Mouse (Mus musculus) right cerebral cortex, postnatal 4 days (tissue): ENCODE results near the gene Gm37419.

ENCODE experiments used
- DNase-seq: peaks from one replicate; pipeline ENCODE4 v3.0.0-alpha.2; 2022

Gm37419 gene

GRCm38 (mm10) chr16:23988466-23989208, at the start of gene Gm37419, which contains the start of gene Bcl6:
Gene Gm37419, plus strand, starts transcription at chr16:23988482.
Gene Bcl6, minus strand, starts transcription at chr16:23988852.
- peak; percentile 82 for DNase-seq

- no peak for DNase-seq
These were observed 43.5 kb upstream of the Gm37419 start for GRCm38 (mm10) chr16:23944801-23945200.

- no peak for DNase-seq
These were observed 40.6 kb upstream of the Gm37419 start for GRCm38 (mm10) chr16:23947654-23948053.

- no peak for DNase-seq
These were observed 36.1 kb upstream of the Gm37419 start for GRCm38 (mm10) chr16:23952101-23952727.

- DNase-seq, result peak; percentile 78
These were observed 34.9 kb upstream of the Gm37419 start for GRCm38 (mm10) chr16:23953189-23953958.

- DNase-seq, result no peak
These were observed 34.4 kb upstream of the Gm37419 start for GRCm38 (mm10) chr16:23953959-23954260.

- no peak for DNase-seq
These were observed 29.3 kb upstream of the Gm37419 start for GRCm38 (mm10) chr16:23958938-23959337.

GRCm38 (mm10) chr16:23962401-23962800, 25.9 kb upstream of the Gm37419 start:
- DNase-seq, result no peak

GRCm38 (mm10) chr16:23963896-23964668, 24.2 kb upstream of the Gm37419 start:
- no peak for DNase-seq

- no peak for DNase-seq
These were observed 23.4 kb upstream of the Gm37419 start for GRCm38 (mm10) chr16:23964706-23965367.

- no peak for DNase-seq
These were observed 22.2 kb upstream of the Gm37419 start for GRCm38 (mm10) chr16:23966066-23966465.

GRCm38 (mm10) chr16:23967301-23967700, 21.0 kb upstream of the Gm37419 start:
- DNase-seq, result no peak

GRCm38 (mm10) chr16:23968888-23969287, 19.4 kb upstream of the Gm37419 start:
- DNase-seq, result no peak

GRCm38 (mm10) chr16:23969919-23970318, 18.4 kb upstream of the Gm37419 start:
- DNase-seq, result no peak

GRCm38 (mm10) chr16:23972126-23972740, 16.0 kb upstream of the Gm37419 start:
- DNase-seq, result no peak

- DNase-seq, result no peak
These were observed 15.4 kb upstream of the Gm37419 start for GRCm38 (mm10) chr16:23972901-23973300.

- DNase-seq, result no peak
These were observed 14.5 kb upstream of the Gm37419 start for GRCm38 (mm10) chr16:23973635-23974367.

- no peak for DNase-seq
These were observed 12.1 kb upstream of the Gm37419 start for GRCm38 (mm10) chr16:23976196-23976595.

- DNase-seq, result no peak
These were observed 10.6 kb upstream of the Gm37419 start for GRCm38 (mm10) chr16:23977732-23978131.

GRCm38 (mm10) chr16:23978495-23978894, 9.8 kb upstream of the Gm37419 start:
- no peak for DNase-seq

GRCm38 (mm10) chr16:23979446-23979845, 8.8 kb upstream of the Gm37419 start:
- DNase-seq, result no peak
